Mouse (Mus musculus) forebrain, embryonic 10.5 days (tissue): Measurements from ENCODE around the gene Plpp4. TPM values are rescaled to one million over a fixed set of nuclear protein-coding genes. Genes with fewer than 3 reads are reported as not detected.

Experiments used
- DNase-seq: peaks from one replicate; pipeline ENCODE4 v3.0.0-alpha.2; 2017; ENCODE audit warnings: low spot score; ENCODE audit errors: extremely low spot score
- H3K27ac ChIP-seq: fragments of 300-500 bp; sonication (generic); 2 replicates; pipeline ENCODE4 v1.5.1; 2016; ENCODE audit warnings: mild to moderate bottlenecking
- H3K27me3 ChIP-seq: fragments of 300-500 bp; sonication (generic); 2 replicates; pipeline ENCODE4 v1.6.1; 2016; ENCODE audit warnings: mild to moderate bottlenecking; ENCODE audit not compliant: poor library complexity, severe bottlenecking
- H3K36me3 ChIP-seq: fragments of 300-500 bp; sonication (generic); replicated peaks from 2 replicates; pipeline ENCODE4 v1.6.1; 2016; ENCODE audit warnings: mild to moderate bottlenecking, moderate library complexity
- H3K4me1 ChIP-seq: fragments of 300-500 bp; sonication (generic); 2 replicates; pipeline ENCODE4 v1.6.1; 2016
- H3K4me3 ChIP-seq: fragments of 300-500 bp; sonication (generic); 2 replicates; pipeline ENCODE4 v1.5.1; 2016; ENCODE audit warnings: mild to moderate bottlenecking, moderate library complexity
- H3K9me3 ChIP-seq: fragments of 300-500 bp; sonication (generic); 2 replicates; pipeline ENCODE4 v1.6.1; 2016; ENCODE audit warnings: mild to moderate bottlenecking, moderate library complexity
- WGBS: fragments of 180-500 bp; shearing (Covaris S2); methylation state at CpG from one replicate; pipeline ENCODE4 v1.1.7; 2016; 5-methylcytosine and 5-hydroxymethylcytosine counted together
- polyA plus RNA-seq: library from polyadenylated mRNA; unstranded; fragments of >200 nt; fragmentation: Nextera tagmentation; extraction: Ambion mirVana; gene quantifications from 2 replicates; pipeline ENCODE4 v1.2.1, GENCODE M21; 2016

Gene Plpp4
- polyA plus RNA-seq, 1 experiment from 2014 or later: 1.4 TPM

DNA sequence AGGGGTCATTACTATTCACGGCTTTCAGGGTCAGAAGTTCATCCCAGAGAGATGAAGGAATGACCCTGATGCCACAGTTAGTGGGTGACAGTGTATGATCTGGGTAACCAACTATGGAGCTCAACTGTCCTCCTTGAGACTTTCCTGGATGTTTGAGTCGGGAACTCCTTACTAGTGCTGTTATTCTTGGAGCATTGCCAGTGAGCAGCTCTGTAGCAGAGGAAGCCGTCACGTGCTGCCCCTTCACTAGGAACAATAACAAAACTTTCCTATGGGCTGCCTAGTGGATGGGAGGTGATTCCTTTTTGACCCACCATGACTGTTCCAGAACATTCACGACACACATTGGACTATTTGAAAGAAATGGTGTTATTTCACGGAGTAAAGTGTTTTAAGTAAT is 51.8 kb downstream of the Plpp4 start:
- H3K27me3 ChIP-seq: no peaks in the 10 kb centered on the region
- no peak overlapping the region for H3K27ac ChIP-seq
- 87% methylated on average over 6 of the region's 6 CpGs for WGBS
- no peaks in the 10 kb centered on the region for H3K9me3 ChIP-seq
- H3K36me3 ChIP-seq: no peaks in the 10 kb centered on the region
- no peak for DNase-seq
- no peak overlapping the region for H3K4me3 ChIP-seq
- H3K4me1 ChIP-seq: peaks cover 7% of the 10 kb centered on the region

DNA sequence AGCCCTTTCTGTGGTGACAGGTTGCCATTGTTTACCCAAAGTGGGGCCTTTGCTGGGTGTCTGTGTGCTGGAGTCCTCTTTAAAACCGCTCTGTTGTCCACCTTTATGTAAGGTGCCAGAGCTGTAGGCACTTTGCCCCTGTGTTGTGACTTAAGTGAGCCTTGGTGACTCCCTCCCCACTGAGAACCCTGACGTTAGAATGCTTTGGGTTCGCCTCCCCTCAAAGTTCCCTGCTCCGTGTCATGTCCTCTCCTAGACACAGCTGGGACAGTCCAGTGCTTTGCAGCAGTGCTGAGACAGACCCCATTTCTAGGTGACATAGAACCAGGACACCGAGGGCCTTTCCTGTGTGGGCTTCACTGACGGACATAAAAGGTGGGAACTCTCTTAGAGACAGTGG is 55.7 kb downstream of the Plpp4 start:
- Histone ChIP-seq H3K4me1 (peaks cover 22% of the 10 kb centered on the region), H3K4me3 (no peak overlapping the region), H3K27me3 (no peaks in the 10 kb centered on the region), H3K9me3 (no peaks in the 10 kb centered on the region), H3K27ac (no peak overlapping the region), H3K36me3 (no peaks in the 10 kb centered on the region)
- 69% methylated on average over 6 of the region's 6 CpGs for WGBS
- no peak for DNase-seq

DNA sequence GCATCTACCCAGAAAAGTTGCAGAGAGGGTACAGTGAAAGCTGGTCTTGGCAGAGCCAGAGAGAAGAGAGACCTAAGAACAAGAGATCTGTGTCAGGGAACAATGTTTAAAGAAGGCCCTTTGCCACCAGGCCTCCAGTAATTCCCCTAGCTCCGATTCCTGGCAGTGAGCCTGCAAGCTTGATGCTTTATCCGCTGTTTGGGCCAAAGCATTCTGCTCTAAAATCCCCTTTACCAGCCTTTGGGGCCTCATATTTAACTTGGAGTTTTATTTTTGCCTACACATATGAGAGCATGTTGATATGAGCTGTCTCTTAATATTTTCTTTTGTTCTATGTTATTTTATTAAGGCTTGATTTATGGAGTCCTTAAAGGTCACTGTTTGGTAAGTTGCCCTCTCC is 57.1 kb downstream of the Plpp4 start:
- Histone ChIP-seq H3K4me1 (peaks cover 21% of the 10 kb centered on the region), H3K4me3 (no peak overlapping the region), H3K27me3 (no peaks in the 10 kb centered on the region; the same call in 1 of the 2 replicates), H3K27ac (no peak overlapping the region), H3K36me3 (no peaks in the 10 kb centered on the region), H3K9me3 (no peaks in the 10 kb centered on the region)
- WGBS: 84% methylated on average over 2 of the region's 2 CpGs
- no peak for DNase-seq

DNA sequence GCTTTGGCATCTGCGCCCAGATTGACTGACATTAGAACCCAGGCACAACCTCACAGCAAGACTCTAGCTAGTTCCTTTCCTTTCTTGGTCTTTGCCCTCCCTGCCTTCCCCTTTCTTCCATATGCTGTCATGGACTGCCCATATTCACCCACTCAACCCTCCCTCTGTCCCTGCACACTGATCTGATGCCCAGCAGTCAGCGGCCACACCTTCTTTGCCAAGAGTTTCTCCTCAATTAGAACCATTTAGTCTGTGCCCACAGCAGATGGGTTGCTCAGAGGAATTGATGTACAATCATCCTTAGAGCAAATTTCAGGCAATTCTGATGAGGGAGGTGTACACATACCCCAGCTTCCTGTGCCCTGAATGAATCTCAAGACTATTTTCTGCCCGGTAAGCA is 83.3 kb downstream of the Plpp4 start:
- no peak for DNase-seq
- no peak overlapping the region for H3K27ac ChIP-seq
- H3K9me3 ChIP-seq: no peaks in the 10 kb centered on the region
- WGBS: 98% methylated on average over 3 of the region's 3 CpGs
- no peaks in the 10 kb centered on the region for H3K36me3 ChIP-seq
- no peak overlapping the region for H3K4me3 ChIP-seq
- no peaks in the 10 kb centered on the region for H3K27me3 ChIP-seq
- no peaks in the 10 kb centered on the region for H3K4me1 ChIP-seq

DNA sequence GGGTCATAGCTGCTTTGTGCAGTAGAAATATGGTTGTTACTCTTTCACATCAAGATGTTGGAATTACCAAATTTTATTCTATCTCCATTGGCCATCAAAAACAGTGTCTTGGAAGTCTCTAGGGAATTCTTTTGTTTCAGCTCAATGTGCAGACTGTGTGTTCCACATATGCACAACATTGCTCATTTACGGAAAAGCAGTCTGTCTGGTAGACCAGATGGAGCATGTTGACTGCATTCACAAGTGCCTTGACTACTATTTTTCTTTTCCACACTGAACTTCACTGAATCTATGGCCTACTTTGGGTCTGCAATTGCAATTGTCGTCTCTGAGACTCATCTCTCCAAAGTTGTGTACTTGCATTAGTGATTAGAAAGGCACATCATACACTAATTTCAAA is 98.7 kb downstream of the Plpp4 start:
- no peak overlapping the region for H3K4me3 ChIP-seq
- H3K9me3 ChIP-seq: no peaks in the 10 kb centered on the region
- H3K4me1 ChIP-seq: peaks cover 6% of the 10 kb centered on the region; the same call in 1 of the 2 replicates
- H3K27ac ChIP-seq: no peak overlapping the region
- H3K36me3 ChIP-seq: no peaks in the 10 kb centered on the region
- no peaks in the 10 kb centered on the region for H3K27me3 ChIP-seq
- WGBS: 88% methylated on average over 2 of the region's 2 CpGs
- no peak for DNase-seq

DNA sequence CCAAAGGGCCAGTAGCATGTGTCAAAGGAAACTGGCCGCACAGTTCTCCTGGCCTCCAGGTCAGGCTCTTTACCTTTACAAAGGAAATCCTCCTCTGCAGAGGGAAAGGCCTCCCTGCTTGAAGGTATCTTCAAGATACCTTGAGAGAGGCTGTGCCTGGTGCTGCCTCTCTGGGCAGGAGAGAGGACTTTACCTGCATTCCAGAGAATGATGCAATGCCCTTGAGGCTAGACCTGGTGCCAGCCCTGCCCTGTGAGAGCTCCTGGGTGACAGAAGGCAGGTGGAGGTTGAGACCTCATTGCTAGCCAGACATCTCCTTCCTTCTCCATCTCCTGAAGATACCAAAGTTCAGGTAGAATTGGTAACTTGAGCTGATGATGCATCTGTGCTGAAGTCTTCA is 118.5 kb downstream of the Plpp4 start:
- no peak for DNase-seq
- no peaks in the 10 kb centered on the region for H3K36me3 ChIP-seq
- 87% methylated on average over 1 of the region's 1 CpGs for whole genome bisulfite sequencing
- H3K27ac ChIP-seq: no peak overlapping the region
- no peaks in the 10 kb centered on the region for H3K4me1 ChIP-seq
- H3K27me3 ChIP-seq: no peaks in the 10 kb centered on the region
- H3K9me3 ChIP-seq: no peaks in the 10 kb centered on the region
- no peak overlapping the region for H3K4me3 ChIP-seq

DNA sequence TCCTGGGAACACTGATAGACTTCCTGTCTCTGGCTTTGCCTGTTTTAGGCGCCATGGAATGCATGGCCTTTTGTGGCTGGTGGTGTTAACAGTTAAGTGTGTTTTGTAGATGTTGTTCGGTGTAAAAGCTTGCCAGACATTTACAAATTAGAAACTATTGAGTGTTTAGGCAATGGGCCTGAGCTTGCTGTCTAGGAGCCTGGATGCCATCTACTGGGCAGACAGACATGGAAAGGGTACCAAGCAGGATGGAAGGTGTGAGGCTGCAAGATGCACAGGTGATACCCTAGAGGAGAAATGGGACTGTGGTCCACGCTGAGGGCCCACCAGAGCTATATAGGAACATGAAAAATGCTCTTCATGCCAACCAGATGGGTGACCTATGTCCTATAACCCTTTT is 128.3 kb downstream of the Plpp4 start:
- 82% methylated on average over 3 of the region's 3 CpGs for WGBS
- DNase-seq: no peak
- H3K4me3 ChIP-seq: no peak overlapping the region
- H3K27me3 ChIP-seq: no peaks in the 10 kb centered on the region; the same call in 1 of the 2 replicates
- no peak overlapping the region for H3K27ac ChIP-seq
- no peaks in the 10 kb centered on the region for H3K4me1 ChIP-seq
- H3K9me3 ChIP-seq: no peaks in the 10 kb centered on the region
- no peaks in the 10 kb centered on the region for H3K36me3 ChIP-seq

DNA sequence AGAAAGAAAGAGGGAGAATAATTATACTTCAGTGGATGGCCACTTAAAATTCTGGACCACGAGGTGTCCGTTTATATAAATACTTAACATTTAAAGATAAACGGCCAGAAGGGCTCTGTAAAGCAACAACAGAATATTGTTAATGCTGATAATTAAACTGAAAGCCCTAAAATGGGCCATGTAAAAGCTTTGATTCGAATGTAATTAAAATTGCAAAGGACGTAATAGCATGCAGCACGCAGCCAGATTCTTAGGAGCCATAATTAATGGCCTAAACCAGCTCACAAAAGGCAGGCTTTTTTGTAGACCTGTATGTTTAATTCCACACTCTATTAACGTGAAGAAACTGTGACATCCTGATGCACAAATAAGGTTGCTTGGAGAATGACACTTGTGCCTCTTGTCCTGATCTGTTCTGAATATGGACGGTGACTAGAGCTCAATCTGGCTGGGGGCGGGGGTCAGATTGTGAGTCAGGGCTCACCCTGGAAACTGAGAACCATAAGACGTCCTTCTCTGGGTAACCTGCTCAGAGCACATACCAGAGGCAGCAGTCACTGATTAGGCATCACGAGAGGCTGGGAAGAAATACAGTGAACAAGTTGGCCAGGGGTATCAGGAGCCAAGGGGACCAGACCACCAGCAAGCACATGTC is 136.1 kb downstream of the Plpp4 start:
- H3K27ac ChIP-seq: no peak overlapping the region
- H3K4me3 ChIP-seq: no peak overlapping the region
- 76% methylated on average over 11 of the region's 11 CpGs for WGBS
- no peaks in the 10 kb centered on the region for H3K36me3 ChIP-seq
- H3K27me3 ChIP-seq: peaks cover 39% of the 10 kb centered on the region; the same call in 1 of the 2 replicates
- 0 out of 2 replicates have a peak, but pooled peaks cover 6% of the 10 kb centered on the region for H3K4me1 ChIP-seq
- H3K9me3 ChIP-seq: no peaks in the 10 kb centered on the region
- no peak for DNase-seq

DNA sequence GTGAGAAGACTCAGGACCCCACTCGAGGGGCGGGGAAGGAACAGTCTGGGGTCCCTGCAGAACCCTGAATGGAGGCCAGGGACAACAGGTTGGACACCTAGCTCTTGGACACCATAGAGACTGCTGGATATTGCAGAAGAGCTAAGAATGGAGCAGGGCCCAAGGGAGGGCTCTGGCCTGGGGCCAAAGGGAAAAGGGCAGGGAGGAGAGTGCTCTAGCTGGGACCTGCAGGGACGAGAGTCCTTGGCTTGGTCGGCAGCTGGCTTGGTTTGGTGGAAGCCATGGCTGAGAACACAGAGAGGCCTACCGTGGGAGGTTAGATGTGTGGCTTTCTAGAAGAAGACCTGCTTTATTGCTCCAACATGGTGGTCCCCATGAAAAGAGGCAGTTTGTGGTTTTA is 139.7 kb downstream of the Plpp4 start:
- no peaks in the 10 kb centered on the region for H3K36me3 ChIP-seq
- 0 out of 2 replicates have a peak, but pooled peaks cover 6% of the 10 kb centered on the region for H3K4me1 ChIP-seq
- DNase-seq: no peak
- H3K4me3 ChIP-seq: no peak overlapping the region
- H3K27me3 ChIP-seq: peaks cover 26% of the 10 kb centered on the region; the same call in 1 of the 2 replicates
- 85% methylated on average over 5 of the region's 5 CpGs for WGBS
- no peaks in the 10 kb centered on the region for H3K9me3 ChIP-seq
- no peak overlapping the region for H3K27ac ChIP-seq

DNA sequence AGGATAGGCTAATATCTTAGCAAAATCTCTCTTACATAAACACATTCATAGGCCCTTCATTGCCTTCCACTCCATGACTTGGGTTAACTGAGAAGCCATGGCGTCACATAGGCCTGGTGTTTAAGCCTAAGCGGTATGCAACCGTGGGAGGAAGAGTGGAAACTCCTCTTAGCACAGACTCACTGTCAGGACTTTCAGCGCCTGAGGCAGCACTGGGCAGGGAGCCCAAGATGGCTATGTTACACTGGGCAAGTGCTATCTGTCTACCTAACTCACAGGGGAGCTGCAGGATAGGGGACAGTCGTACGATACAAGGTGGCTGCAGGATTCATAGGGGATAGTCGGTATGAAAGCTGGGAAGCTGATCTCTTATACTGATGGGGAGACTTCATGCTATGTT is 142.2 kb downstream of the Plpp4 start:
- H3K4me3 ChIP-seq: no peak overlapping the region
- H3K27me3 ChIP-seq: peaks cover 26% of the 10 kb centered on the region; the same call in 1 of the 2 replicates
- no peaks in the 10 kb centered on the region for H3K36me3 ChIP-seq
- H3K27ac ChIP-seq: no peak overlapping the region
- peaks cover 6% of the 10 kb centered on the region for H3K4me1 ChIP-seq
- 88% methylated on average over 7 of the region's 7 CpGs for WGBS
- H3K9me3 ChIP-seq: no peaks in the 10 kb centered on the region
- DNase-seq: no peak

DNA sequence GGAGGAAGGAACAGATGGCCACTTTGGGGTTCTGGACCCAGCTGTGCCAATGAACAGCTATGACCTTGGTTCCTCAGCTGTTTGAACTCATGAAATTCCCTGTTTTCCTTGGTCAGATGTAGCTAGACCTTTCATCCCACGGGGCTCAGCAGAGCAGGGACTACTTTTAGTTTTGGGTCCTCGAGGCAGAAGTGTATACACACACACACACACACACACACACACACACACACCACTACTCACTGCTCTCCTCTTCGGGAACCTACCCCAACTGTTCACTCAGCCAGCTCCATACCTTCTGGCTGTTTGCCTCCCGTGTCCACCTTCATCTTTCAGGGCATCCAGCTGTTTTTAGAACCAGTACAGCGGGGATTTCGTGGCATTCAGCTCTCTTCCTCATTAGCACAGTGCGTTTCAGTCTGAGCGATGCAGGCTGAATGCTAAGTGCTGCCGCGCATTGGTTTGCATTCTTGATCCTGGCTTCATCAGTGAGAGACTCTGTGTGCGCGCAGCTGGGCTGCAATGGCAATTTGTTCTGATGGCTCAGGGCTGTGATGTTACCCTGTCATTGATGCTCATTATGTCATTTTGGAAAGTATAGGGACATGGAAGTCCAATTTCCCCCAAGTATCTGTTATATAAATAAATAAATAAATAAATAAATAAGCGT is 146.0 kb downstream of the Plpp4 start:
- Histone ChIP-seq H3K9me3 (no peaks in the 10 kb centered on the region), H3K36me3 (no peaks in the 10 kb centered on the region), H3K4me1 (peaks cover 25% of the 10 kb centered on the region), H3K27ac (no peak overlapping the region), H3K4me3 (no peak overlapping the region), H3K27me3 (peaks cover 16% of the 10 kb centered on the region; the same call in 1 of the 2 replicates)
- DNase-seq: no peak
- 78% methylated on average over 13 of the region's 13 CpGs for WGBS

DNA sequence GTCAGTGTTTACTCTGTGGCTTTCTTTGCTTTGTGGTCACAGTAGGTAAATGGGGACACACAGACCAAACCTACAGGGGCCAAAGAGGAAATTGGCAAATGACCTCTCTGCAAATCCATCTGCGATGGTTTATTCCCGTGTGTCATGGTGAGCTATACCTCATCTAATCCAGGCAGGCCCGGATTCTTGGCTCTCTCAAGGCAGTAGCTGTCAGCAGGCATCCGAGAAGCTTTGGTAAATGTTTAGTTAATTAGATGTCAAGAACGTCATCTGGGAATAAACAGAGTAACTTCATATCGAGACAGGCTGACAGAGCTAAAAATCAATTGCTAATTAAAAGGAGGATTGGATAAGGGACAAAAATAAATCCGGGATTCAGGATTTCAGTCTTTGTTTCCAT is 149.2 kb downstream of the Plpp4 start:
- peaks cover 54% of the 10 kb centered on the region for H3K4me1 ChIP-seq
- WGBS: 76% methylated on average over 7 of the region's 7 CpGs

DNA sequence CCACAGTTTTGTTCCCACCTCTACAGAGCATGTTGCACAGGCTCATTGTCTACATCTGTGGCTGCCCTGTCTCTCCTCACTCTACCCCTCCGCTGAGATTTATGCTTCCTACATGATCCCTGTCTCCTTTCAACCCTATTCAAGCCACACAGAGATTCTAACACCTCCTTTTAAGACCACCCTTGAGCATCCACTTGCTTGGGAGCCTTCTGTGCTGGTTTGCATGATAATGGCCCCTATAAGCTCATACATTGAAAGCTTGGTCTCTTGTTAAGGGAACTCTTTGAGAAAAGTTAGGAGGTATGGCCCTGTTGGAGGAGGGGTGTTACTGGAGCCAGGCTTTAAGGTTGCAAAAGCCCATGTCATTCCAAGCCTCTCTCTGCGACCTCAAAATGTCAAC is 155.9 kb downstream of the Plpp4 start:
- Histone ChIP-seq H3K4me1 (peaks cover 44% of the 10 kb centered on the region), H3K4me3 (no peak overlapping the region), H3K27me3 (peaks cover 10% of the 10 kb centered on the region; the same call in 1 of the 2 replicates), H3K36me3 (no peaks in the 10 kb centered on the region), H3K9me3 (no peaks in the 10 kb centered on the region), H3K27ac (no peak overlapping the region)
- no peak for DNase-seq
- WGBS: 51% methylated on average over 2 of the region's 2 CpGs

More for the DNA sequence above, 149.2 kb downstream of the Plpp4 start:
- Histone ChIP-seq H3K27ac (no peak overlapping the region), H3K27me3 (peaks cover 22% of the 10 kb centered on the region), H3K9me3 (no peaks in the 10 kb centered on the region), H3K36me3 (no peaks in the 10 kb centered on the region), H3K4me3 (no peak overlapping the region)
- DNase-seq: no peak
